Mouse (Mus musculus) R1 (cell line): ENCODE data around the gene Nr2c1.
A peak's percentile ranks its signal among the peaks of the same experiment; 100 is the strongest.

Experiments
- DNase-seq: peaks from one replicate; pipeline ENCODE4 v3.0.0-alpha.2; 2018; ENCODE audit warnings: low read depth, low spot score

Gene Nr2c1

GRCm38 (mm10) chr10:94147756-94148531 lies at the start of gene Nr2c1:
TSS of gene Nr2c1 (plus strand) at chr10:94148023.
- peak; percentile 76 for DNase-seq

GRCm38 (mm10) chr10:94098100-94098499 lies 49.7 kb upstream of the Nr2c1 start:
- no peak for DNase-seq

- DNase-seq = no peak
Observed at GRCm38 (mm10) chr10:94105498-94105897, 42.3 kb upstream of the Nr2c1 start.

GRCm38 (mm10) chr10:94107168-94107567 lies 40.7 kb upstream of the Nr2c1 start:
- no peak for DNase-seq

- no peak for DNase-seq
Observed at GRCm38 (mm10) chr10:94107607-94108006, 40.2 kb upstream of the Nr2c1 start.

- no peak for DNase-seq
Observed at GRCm38 (mm10) chr10:94108791-94109190, 39.0 kb upstream of the Nr2c1 start.

- no peak for DNase-seq
Observed at GRCm38 (mm10) chr10:94110834-94111754, 36.7 kb upstream of the Nr2c1 start.

- DNase-seq = no peak
Observed at GRCm38 (mm10) chr10:94112207-94112606, 35.6 kb upstream of the Nr2c1 start.

- DNase-seq = peak; percentile 73
Observed at GRCm38 (mm10) chr10:94115893-94116599, 31.8 kb upstream of the Nr2c1 start.

GRCm38 (mm10) chr10:94116781-94117340 lies 31.0 kb upstream of the Nr2c1 start:
- DNase-seq = no peak

- DNase-seq = no peak
Observed at GRCm38 (mm10) chr10:94117916-94118315, 29.9 kb upstream of the Nr2c1 start.

- DNase-seq = no peak
Observed at GRCm38 (mm10) chr10:94118993-94119392, 28.8 kb upstream of the Nr2c1 start.

GRCm38 (mm10) chr10:94120676-94121075 lies 27.1 kb upstream of the Nr2c1 start:
- no peak for DNase-seq

- DNase-seq = no peak
Observed at GRCm38 (mm10) chr10:94122595-94122994, 25.2 kb upstream of the Nr2c1 start.

GRCm38 (mm10) chr10:94123581-94123980 lies 24.2 kb upstream of the Nr2c1 start:
- no peak for DNase-seq

GRCm38 (mm10) chr10:94124376-94124775 lies 23.4 kb upstream of the Nr2c1 start:
- peak; percentile 18 for DNase-seq

GRCm38 (mm10) chr10:94129680-94130119 lies 18.1 kb upstream of the Nr2c1 start:
- no peak for DNase-seq

GRCm38 (mm10) chr10:94133081-94133480 lies 14.7 kb upstream of the Nr2c1 start:
- no peak for DNase-seq

GRCm38 (mm10) chr10:94133674-94134073 lies 14.1 kb upstream of the Nr2c1 start:
- DNase-seq = no peak

GRCm38 (mm10) chr10:94134535-94135390 lies 13.1 kb upstream of the Nr2c1 start:
- DNase-seq = no peak
